Mouse (Mus musculus) A20 (cell line): ENCODE data around the gene Cadm1.

Experiments
- DNase-seq: peaks from one replicate; pipeline ENCODE4 v3.0.0-alpha.2; 2011; ENCODE audit warnings: low read depth, low spot score

The Cadm1 gene

GRCm38 (mm10) chr9:47669206-47669605 lies 139.2 kb downstream of the Cadm1 start:
- DNase-seq: no peak

- DNase-seq: no peak
These were observed 141.6 kb downstream of the Cadm1 start for GRCm38 (mm10) chr9:47671617-47672016.

- DNase-seq: no peak
These were observed 145.1 kb downstream of the Cadm1 start for GRCm38 (mm10) chr9:47674766-47675713.

GRCm38 (mm10) chr9:47686881-47687280 lies 156.9 kb downstream of the Cadm1 start:
- no peak for DNase-seq

GRCm38 (mm10) chr9:47687604-47688003 lies 157.6 kb downstream of the Cadm1 start:
- DNase-seq: no peak

GRCm38 (mm10) chr9:47688297-47688696 lies 158.3 kb downstream of the Cadm1 start:
- DNase-seq: no peak

GRCm38 (mm10) chr9:47692911-47693310 lies 162.9 kb downstream of the Cadm1 start:
- no peak for DNase-seq

- peak; percentile 49 for DNase-seq
These were observed 169.1 kb downstream of the Cadm1 start for GRCm38 (mm10) chr9:47699026-47699425.

GRCm38 (mm10) chr9:47700021-47700420 lies 170.0 kb downstream of the Cadm1 start:
- DNase-seq: no peak

GRCm38 (mm10) chr9:47703026-47703876 lies 173.3 kb downstream of the Cadm1 start:
- no peak for DNase-seq

GRCm38 (mm10) chr9:47706341-47706740 lies 176.4 kb downstream of the Cadm1 start:
- no peak for DNase-seq

- DNase-seq: no peak
These were observed 177.4 kb downstream of the Cadm1 start for GRCm38 (mm10) chr9:47707326-47707725.

GRCm38 (mm10) chr9:47708299-47708698 lies 178.3 kb downstream of the Cadm1 start:
- DNase-seq: peak; percentile 71

GRCm38 (mm10) chr9:47710946-47711345 lies 181.0 kb downstream of the Cadm1 start:
- DNase-seq: no peak

- DNase-seq: no peak
These were observed 184.6 kb downstream of the Cadm1 start for GRCm38 (mm10) chr9:47714541-47714940.

GRCm38 (mm10) chr9:47715415-47715814 lies 185.4 kb downstream of the Cadm1 start:
- DNase-seq: no peak

- DNase-seq: no peak
These were observed 186.9 kb downstream of the Cadm1 start for GRCm38 (mm10) chr9:47716883-47717282.

GRCm38 (mm10) chr9:47727611-47728010 lies 197.6 kb downstream of the Cadm1 start:
- DNase-seq: no peak

GRCm38 (mm10) chr9:47728852-47729251 lies 198.9 kb downstream of the Cadm1 start:
- DNase-seq: no peak

- DNase-seq: no peak
These were observed 200.3 kb downstream of the Cadm1 start for GRCm38 (mm10) chr9:47730247-47730646.

- DNase-seq: peak; percentile 90
These were observed 203.9 kb downstream of the Cadm1 start for GRCm38 (mm10) chr9:47733780-47734451.

- DNase-seq: peak; percentile 26
These were observed 204.9 kb downstream of the Cadm1 start for GRCm38 (mm10) chr9:47734905-47735304.
